Mouse (Mus musculus) retina, postnatal 7 days (tissue): ENCODE data around the gene Agap1.
A peak's percentile ranks its signal among the peaks of the same experiment; 100 is the strongest.

Source experiments
- DNase-seq: peaks from one replicate; pipeline ENCODE4 v3.0.0-alpha.2; 2012; ENCODE audit warnings: low read depth, low spot score

Agap1 gene

GRCm38 (mm10) chr1:89660804-89661203 lies 206.2 kb downstream of the Agap1 start:
- DNase-seq, result no peak

DNA sequence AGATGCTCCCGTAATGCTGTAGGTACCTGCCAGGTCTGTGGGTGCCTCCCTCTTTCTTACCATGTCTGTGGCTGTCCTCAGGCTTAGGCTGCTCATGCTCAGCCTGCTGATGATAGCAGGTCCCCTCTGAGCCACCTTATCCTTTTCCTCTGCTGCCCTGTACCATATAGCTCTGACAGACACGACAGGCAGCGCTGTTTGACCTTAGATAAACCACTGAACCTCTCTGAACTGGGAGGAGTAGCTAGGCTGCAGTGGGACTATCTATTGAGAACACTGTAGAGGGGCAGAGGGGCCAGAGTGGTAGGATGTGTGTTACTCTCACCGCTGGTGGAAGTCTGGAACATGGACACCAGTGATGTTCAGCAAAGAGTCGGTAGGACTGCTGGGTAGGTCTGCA lies 211.5 kb downstream of the Agap1 start:
- no peak for DNase-seq

- DNase-seq, result no peak
Observed at GRCm38 (mm10) chr1:89667387-89667786, 212.8 kb downstream of the Agap1 start.

DNA sequence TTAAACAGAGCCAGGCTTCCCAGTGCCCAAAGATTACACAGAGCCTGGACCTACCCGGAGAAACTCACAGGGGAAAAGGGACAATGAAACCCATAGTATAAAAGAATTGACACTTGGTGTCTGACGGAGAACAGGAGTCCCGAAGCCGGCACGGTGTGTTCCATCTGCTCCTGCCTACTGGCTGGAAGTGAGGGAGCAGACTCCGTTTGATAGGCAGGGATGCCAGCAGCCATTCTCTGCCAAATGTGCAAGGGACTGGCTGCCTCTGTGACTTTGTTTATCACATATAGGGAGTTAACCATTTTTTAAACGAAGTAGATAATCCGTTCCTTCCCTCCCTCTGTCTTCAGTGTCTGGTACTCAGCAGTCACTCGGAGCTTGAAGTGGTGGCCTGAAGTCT lies 214.0 kb downstream of the Agap1 start:
- DNase-seq, result no peak

DNA sequence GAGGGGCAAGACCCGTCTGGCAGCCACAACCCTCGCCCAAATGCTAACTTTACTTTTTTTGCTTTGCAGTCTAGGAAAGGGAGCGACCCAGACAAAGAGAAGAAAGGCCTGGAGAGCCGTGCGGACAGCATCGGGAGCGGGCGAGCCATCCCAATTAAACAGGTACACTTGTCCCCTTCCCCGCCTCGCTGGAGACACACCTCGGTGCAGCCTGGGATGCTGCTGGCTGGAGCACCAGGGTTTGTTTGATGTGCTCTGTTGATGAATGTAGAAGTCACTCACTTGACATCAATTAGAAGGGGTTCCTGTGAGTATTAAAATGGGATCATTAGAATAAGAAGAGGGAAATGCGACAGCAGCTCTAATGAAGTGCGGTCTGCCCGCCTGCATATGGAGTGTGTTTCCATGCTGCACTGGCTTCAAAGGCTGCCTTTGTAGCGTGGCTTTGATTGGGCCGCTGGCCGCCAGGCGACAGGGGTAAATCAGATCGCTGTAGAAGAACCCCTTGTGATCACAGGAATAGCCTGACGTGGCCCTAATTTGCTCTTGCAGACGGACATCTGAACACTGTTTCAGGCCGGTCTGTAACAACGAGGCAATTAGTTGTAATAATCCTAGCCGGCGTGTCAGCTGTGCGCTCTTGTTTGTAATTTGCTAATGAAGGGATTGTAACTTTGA lies 216.6 kb downstream of the Agap1 start:
- peak; percentile 24 for DNase-seq

DNA sequence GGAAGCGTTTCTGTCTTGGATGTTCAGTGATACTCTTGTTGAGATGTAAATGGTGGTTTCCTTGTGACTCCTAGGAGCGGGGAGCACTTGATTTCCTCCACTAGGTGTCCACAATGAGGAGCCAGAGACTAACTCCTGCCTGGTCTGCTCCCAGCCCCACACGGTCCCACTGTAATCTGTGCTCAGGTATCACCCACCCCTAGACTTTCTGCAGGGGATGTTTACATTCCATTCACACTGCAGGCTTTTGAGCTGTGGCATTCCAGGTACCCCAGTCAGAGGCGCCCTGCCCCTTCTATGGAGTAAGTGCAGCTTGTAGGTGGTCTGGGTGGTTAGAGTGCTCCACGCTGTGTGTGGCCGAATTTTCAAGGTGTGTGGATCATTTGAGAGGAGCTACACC lies 218.5 kb downstream of the Agap1 start:
- no peak for DNase-seq

GRCm38 (mm10) chr1:89673686-89674085 lies 219.1 kb downstream of the Agap1 start:
- no peak for DNase-seq

DNA sequence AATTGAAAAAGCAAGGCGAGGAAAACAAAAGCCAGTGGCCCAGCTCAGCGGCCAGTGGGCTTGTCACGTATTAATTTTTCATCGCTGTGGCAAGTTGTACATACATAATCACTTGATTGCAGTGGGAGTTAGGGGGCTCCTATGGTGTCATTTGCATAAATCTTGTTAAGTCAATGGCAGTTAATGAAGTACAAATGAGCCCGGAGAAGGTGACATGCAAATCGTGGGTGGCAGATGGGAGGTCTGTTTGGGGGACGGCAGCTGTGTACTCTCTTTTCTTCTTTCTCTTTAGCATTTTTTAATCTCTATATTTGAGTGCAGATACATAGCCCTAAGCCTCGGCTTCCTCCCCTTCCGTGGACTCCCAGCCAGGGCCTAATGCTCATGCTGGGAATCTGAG lies 220.1 kb downstream of the Agap1 start:
- no peak for DNase-seq

- no peak for DNase-seq
Observed at GRCm38 (mm10) chr1:89676411-89676810, 221.8 kb downstream of the Agap1 start.

GRCm38 (mm10) chr1:89680673-89681072 lies 226.1 kb downstream of the Agap1 start:
- DNase-seq, result no peak

DNA sequence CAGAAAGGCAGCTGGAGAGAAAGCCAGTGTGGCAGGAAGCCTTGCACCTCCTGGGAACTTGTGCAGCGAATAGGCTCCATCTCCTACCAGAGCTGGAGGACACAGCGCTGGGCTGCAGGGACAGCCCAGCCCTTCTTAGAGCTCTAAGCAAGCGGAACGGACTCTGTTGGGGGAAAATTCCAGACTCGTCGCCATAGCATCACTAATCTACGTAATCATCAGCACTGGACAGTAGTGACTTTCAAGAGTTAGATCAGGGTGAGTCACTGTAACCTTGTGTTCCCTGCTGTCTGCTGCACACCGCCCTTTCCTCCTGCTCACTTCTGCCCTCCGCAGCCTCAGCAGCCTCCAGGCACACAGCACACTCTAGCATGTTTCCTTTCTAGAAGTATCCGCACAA lies 234.3 kb downstream of the Agap1 start:
- no peak for DNase-seq

GRCm38 (mm10) chr1:89689544-89690212 lies 235.1 kb downstream of the Agap1 start:
- DNase-seq, result no peak

- no peak for DNase-seq
Observed at GRCm38 (mm10) chr1:89691096-89691495, 236.5 kb downstream of the Agap1 start.

- DNase-seq, result no peak
Observed at GRCm38 (mm10) chr1:89692420-89692819, 237.8 kb downstream of the Agap1 start.

DNA sequence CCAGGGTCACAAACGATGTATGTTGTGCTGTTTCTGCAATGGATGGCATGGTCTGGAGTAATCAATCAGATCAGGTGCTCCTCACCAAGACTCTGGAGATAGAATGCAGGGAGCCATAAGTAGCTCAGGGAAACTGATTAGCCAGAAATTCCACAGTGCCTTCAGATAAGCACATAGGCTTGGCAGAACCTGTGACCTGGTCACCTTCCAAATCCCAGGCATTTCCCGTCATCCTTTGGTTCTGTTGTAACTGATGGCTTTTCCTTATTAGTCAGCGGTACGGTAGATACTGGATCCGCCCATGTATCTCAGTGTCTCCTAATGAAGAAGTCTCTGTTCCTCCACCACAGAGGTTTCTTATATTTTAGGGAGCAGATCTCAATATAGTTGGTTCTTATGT lies 240.3 kb downstream of the Agap1 start:
- no peak for DNase-seq

DNA sequence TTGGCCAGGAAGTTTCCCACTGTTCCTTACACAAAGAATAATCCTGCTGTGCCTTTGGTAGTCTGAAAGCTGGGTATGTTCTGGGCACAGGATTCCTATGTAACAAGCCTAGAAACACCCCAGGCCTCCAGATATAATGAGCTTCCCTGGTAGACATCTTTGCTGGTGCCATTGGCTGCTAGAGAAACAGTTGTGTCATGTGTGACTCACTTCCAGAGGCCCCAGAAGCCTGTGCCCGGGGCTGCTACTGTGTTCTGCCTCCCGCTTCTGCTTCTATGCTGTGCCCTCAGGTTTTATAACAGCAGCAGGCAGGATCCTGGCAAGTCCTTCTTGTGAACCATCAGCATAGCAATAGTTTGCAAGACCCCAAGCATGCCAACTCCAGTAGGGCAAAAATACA lies 242.6 kb downstream of the Agap1 start:
- no peak for DNase-seq

DNA sequence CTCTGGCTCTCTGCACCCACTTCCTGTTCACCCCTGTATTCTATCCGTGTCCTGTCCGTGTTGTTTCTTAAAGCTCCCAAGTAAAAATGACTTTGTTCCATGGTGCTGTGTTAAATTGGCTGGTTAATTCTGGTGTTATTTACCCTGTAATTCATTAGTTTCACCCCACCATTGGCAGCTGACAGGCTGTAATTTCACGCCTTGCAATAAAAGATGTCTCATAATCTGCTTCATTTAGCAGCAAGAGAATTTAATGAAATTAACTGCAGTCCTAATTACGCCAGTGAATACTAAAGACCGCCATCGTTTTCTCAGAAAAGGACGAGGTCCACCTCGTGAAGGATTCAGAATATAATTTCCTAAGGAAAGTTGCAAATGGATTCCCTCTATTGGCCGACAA lies 245.6 kb downstream of the Agap1 start:
- no peak for DNase-seq

- no peak for DNase-seq
Observed at GRCm38 (mm10) chr1:89701162-89701730, 246.6 kb downstream of the Agap1 start.

- no peak for DNase-seq
Observed at GRCm38 (mm10) chr1:89703294-89703693, 248.7 kb downstream of the Agap1 start.

DNA sequence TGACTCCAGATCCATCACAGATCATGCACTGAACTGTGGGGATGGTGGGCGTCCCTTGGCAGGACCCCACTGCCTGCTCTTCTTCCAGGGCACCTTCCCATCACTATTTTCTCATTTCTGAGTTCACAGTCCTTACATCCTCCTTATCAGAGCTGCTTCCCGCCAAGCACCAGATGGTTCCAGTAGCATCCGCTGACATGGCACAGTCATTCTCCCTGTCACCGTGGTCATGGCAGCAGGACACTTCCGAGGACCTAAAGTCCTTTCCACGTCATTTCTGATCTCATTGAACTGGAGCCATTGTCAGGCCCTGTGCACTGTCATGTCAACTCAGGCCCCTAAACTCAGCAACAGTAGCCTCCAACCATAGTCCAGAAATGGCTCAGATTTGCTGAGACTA lies 251.1 kb downstream of the Agap1 start:
- no peak for DNase-seq

GRCm38 (mm10) chr1:89706862-89707261 lies 252.3 kb downstream of the Agap1 start:
- DNase-seq, result no peak

DNA sequence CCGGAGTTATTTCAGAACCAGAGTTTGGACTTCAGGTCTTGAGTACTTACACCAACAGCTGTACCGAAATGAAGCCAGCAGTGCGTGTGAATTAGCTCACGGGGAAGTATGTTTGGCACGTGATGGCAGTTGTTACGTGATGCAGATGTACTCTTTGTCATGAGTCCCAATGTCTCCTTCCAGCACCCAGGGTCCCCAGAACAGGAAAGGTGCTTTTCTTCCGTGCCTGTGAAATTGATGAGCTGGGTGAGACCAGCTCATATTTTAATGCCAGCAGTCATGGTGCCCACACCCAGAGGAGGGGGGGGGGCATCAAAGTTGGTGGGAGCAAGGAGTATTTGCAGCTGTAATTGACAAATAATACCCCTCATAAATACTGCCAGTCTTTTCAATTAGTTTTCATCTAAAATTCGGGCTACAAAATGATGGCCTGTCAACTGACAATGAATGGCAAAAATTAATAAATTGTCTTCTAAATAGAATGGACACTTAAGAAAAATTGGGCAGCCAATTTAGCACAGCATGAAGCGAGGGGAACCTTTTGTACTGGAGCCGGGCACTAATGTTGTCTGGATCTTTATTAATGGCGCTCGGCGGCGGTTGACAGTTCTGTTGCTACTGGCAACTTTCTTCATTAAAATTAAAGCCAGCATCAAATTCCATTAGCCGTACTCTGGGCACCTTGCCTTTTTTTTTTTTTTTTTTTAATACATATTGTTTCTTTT lies 253.3 kb downstream of the Agap1 start:
- DNase-seq, result no peak

DNA sequence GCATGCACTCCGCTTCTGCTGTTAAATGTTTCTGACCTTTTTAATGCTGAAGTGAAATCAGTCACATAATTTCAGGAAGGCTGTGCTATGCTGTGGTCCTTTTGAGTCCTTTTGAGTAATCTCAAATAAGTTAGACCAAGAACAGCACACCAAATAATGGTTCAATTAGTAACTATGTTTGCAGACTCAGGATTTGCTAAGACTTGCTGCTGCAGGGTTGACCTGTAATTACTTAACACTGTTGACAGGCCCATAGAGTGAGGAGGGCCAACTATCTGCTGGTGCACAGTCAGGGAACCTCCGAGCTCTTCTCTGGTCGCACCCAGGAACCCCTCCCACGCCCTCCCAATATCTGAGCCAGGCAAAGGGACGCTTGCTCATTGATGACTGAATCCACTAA lies 255.2 kb downstream of the Agap1 start:
- no peak for DNase-seq
